Mouse (Mus musculus): ENCODE measurements around the gene Gm10065. TPM values are rescaled to one million over a fixed set of nuclear protein-coding genes. Genes with fewer than 3 reads are reported as not detected.
A peak's percentile ranks its signal among the peaks of the same experiment; 100 is the strongest.
"Not testable (repeated sequence)": the region's sequence is repeated elsewhere in the genome, so short reads cannot be mapped to it uniquely, and the experiment has no call there.

The Gm10065 gene
- 3.5 TPM in 1 of 2 replicates, not detected in the other for polyA plus RNA-seq (2014; fragmentation: Nextera tagmentation; extraction: Ambion mirVana)

GRCm38 (mm10) chr13:21478759-21479670, at the start of gene Gm10065, which contains the start of gene Zkscan4:
Gene Gm10065, minus strand, starts transcription at chr13:21479441.
Gene Zkscan4, plus strand, starts transcription at chr13:21478907.
- DNase-seq (ENCODE audit: low spot score) = peak; percentile 78
- H3K9me3 ChIP-seq (ENCODE audit: control insufficient read depth, low read length) = not testable (repeated sequence)

DNA sequence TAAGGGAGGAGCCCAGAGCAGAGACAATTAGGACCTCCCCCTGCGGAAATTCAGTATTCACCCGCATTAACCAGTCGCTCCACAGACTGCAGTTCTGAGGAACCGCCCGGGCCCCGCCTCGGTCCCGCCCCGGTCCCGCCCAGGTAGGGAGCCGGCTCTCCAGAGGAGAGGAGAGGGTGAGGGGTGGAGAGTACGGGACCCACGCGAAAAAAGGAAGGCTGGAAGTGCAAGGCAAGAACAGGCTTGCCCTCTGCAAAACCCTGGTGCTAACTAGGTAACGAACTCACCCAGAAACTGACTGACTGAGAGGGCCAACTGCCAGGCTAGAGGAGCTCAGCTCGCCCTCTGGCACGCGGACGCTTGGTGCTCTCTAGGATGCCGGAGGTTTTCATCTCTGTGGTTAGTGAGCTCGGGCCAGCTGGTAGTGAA, 27.0 kb upstream of the Gm10065 start:
- H3K27me3 ChIP-seq (ENCODE audit: control insufficient read depth, insufficient read depth, low read length) = no peaks in the 10 kb centered on the region
- no peaks in the 10 kb centered on the region for H3K9me3 ChIP-seq (ENCODE audit: control insufficient read depth, low read length)
- H3K27ac ChIP-seq (ENCODE audit: low read depth, low read length) = 0 out of 2 replicates have a peak overlapping the region, but pooled peaks have one; percentile 54
- peak overlapping the region; percentile 74 for H3K9ac ChIP-seq (ENCODE audit: low read length)
- peak overlapping the region; percentile 42 for H3K4me2 ChIP-seq (ENCODE audit: low read depth)
- no peaks in the 10 kb centered on the region for H3K36me3 ChIP-seq (ENCODE audit: control insufficient read depth, insufficient read depth, low read length)
- H3K4me3 ChIP-seq (ENCODE audit: low read depth, low read length) = peak overlapping the region; percentile 66
- ATAC-seq (ENCODE audit: insufficient read depth, low FRiP score, low TSS enrichment) = peak; percentile 98
- DNase-seq (ENCODE audit: low spot score) = peak; percentile 88
- no peaks in the 10 kb centered on the region for H3K4me1 ChIP-seq (ENCODE audit: control insufficient read depth, insufficient read depth, low read length)
- WGBS = under 1% methylated on average over 21 of the region's 21 CpGs

More at GRCm38 (mm10) chr13:21478759-21479670, at the start of gene Gm10065, which contains the start of gene Zkscan4:
- Histone ChIP-seq H3K4me3 (ENCODE audit: low read depth, low read length) (peak within 1 kb of the TSS; percentile 51), H3K4me2 (ENCODE audit: low read depth) (peak within 1 kb of the TSS; percentile 66), H3K9ac (ENCODE audit: low read length) (peak within 1 kb of the TSS; percentile 67)
- not testable (repeated sequence) for H3K27ac ChIP-seq (ENCODE audit: low read depth, low read length); H3K27me3 ChIP-seq (ENCODE audit: control insufficient read depth, insufficient read depth, low read length); H3K36me3 ChIP-seq (ENCODE audit: control insufficient read depth, insufficient read depth, low read length); H3K4me1 ChIP-seq (ENCODE audit: control insufficient read depth, insufficient read depth, low read length)
- 2% methylated on average over 30 of the region's 31 CpGs for WGBS
- peak; percentile 70 for ATAC-seq (ENCODE audit: insufficient read depth, low FRiP score, low TSS enrichment)

GRCm38 (mm10) chr13:21502296-21502695, 23.1 kb upstream of the Gm10065 start:
- WGBS = 90% methylated on average over 5 of the region's 5 CpGs
- H3K9ac ChIP-seq (ENCODE audit: low read length) = no peak overlapping the region
- H3K4me1 ChIP-seq (ENCODE audit: control insufficient read depth, insufficient read depth, low read length) = no peaks in the 10 kb centered on the region
- H3K4me3 ChIP-seq (ENCODE audit: low read depth, low read length) = no peak overlapping the region
- DNase-seq (ENCODE audit: low spot score) = no peak
- H3K27me3 ChIP-seq (ENCODE audit: control insufficient read depth, insufficient read depth, low read length) = no peaks in the 10 kb centered on the region
- H3K9me3 ChIP-seq (ENCODE audit: control insufficient read depth, low read length) = no peaks in the 10 kb centered on the region
- no peak overlapping the region for H3K4me2 ChIP-seq (ENCODE audit: low read depth)
- no peak for ATAC-seq (ENCODE audit: insufficient read depth, low FRiP score, low TSS enrichment)
- no peak overlapping the region for H3K27ac ChIP-seq (ENCODE audit: low read depth, low read length)
- H3K36me3 ChIP-seq (ENCODE audit: control insufficient read depth, insufficient read depth, low read length) = no peaks in the 10 kb centered on the region

GRCm38 (mm10) chr13:21501182-21501581, 21.9 kb upstream of the Gm10065 start, which contains the start of gene Gm11273:
Gene Gm11273, minus strand, starts transcription at chr13:21501418.
- not testable (repeated sequence) for H3K4me1 ChIP-seq (ENCODE audit: control insufficient read depth, insufficient read depth, low read length); H3K4me2 ChIP-seq (ENCODE audit: low read depth); H3K27ac ChIP-seq (ENCODE audit: low read depth, low read length); H3K27me3 ChIP-seq (ENCODE audit: control insufficient read depth, insufficient read depth, low read length); H3K9me3 ChIP-seq (ENCODE audit: control insufficient read depth, low read length); DNase-seq (ENCODE audit: low spot score); H3K36me3 ChIP-seq (ENCODE audit: control insufficient read depth, insufficient read depth, low read length); ATAC-seq (ENCODE audit: insufficient read depth, low FRiP score, low TSS enrichment); H3K4me3 ChIP-seq (ENCODE audit: low read depth, low read length); H3K9ac ChIP-seq (ENCODE audit: low read length)
- 94% methylated on average over 17 of the region's 17 CpGs for WGBS

- DNase-seq (ENCODE audit: low spot score) (no peak), ATAC-seq (ENCODE audit: insufficient read depth, low FRiP score, low TSS enrichment) (no peak)
- WGBS = 95% methylated on average over 21 of the region's 21 CpGs
Measured at GRCm38 (mm10) chr13:21495080-21495479, 15.8 kb upstream of the Gm10065 start, which contains the start of gene AK157302. Gene AK157302, plus strand, starts transcription at chr13:21495223.

DNA sequence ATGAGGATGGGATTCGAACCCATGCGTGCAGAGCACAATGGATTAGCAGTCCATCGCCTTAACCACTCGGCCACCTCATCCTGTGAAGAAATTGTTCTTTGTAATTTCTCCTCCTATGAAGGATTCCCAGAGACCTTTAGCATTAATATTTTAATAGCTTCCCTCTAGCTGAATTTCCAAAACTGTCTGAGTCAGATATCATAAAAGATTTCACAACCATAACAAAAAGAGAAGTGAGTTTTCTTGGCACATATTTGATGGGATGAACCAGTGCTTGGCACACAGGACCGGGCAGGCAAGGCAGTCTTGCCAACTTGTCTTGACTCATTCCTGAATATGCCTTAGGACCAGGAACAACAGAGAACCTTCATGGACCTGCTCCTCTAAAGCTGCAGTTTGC, 13.6 kb upstream of the Gm10065 start:
- 95% methylated on average over 5 of the region's 5 CpGs for WGBS
- H3K4me1 ChIP-seq (ENCODE audit: control insufficient read depth, insufficient read depth, low read length) = no peaks in the 10 kb centered on the region
- H3K36me3 ChIP-seq (ENCODE audit: control insufficient read depth, insufficient read depth, low read length) = no peaks in the 10 kb centered on the region
- H3K27ac ChIP-seq (ENCODE audit: low read depth, low read length) = no peak overlapping the region
- H3K9me3 ChIP-seq (ENCODE audit: control insufficient read depth, low read length) = no peaks in the 10 kb centered on the region
- H3K9ac ChIP-seq (ENCODE audit: low read length) = no peak overlapping the region
- no peak overlapping the region for H3K4me2 ChIP-seq (ENCODE audit: low read depth)
- ATAC-seq (ENCODE audit: insufficient read depth, low FRiP score, low TSS enrichment) = no peak
- H3K27me3 ChIP-seq (ENCODE audit: control insufficient read depth, insufficient read depth, low read length) = no peaks in the 10 kb centered on the region
- no peak overlapping the region for H3K4me3 ChIP-seq (ENCODE audit: low read depth, low read length)
- no peak for DNase-seq (ENCODE audit: low spot score)

More at GRCm38 (mm10) chr13:21495080-21495479, 15.8 kb upstream of the Gm10065 start, which contains the start of gene AK157302:
- Histone ChIP-seq H3K9ac (ENCODE audit: low read length) (no peak within 1 kb of the TSS), H3K9me3 (ENCODE audit: control insufficient read depth, low read length) (no peaks in the 10 kb centered on the region), H3K27me3 (ENCODE audit: control insufficient read depth, insufficient read depth, low read length) (no peaks in the 10 kb centered on the region), H3K4me1 (ENCODE audit: control insufficient read depth, insufficient read depth, low read length) (no peaks in the 10 kb centered on the region), H3K36me3 (ENCODE audit: control insufficient read depth, insufficient read depth, low read length) (no peaks in the 10 kb centered on the region), H3K4me3 (ENCODE audit: low read depth, low read length) (no peak within 1 kb of the TSS), H3K4me2 (ENCODE audit: low read depth) (no peak within 1 kb of the TSS), H3K27ac (ENCODE audit: low read depth, low read length) (no peak within 1 kb of the TSS)

GRCm38 (mm10) chr13:21486881-21487280, 7.6 kb upstream of the Gm10065 start:
- 92% methylated on average over 1 of the region's 1 CpGs for WGBS
- H3K4me1 ChIP-seq (ENCODE audit: control insufficient read depth, insufficient read depth, low read length) = no peaks in the 10 kb centered on the region
- H3K9ac ChIP-seq (ENCODE audit: low read length) = no peak overlapping the region
- H3K27me3 ChIP-seq (ENCODE audit: control insufficient read depth, insufficient read depth, low read length) = no peaks in the 10 kb centered on the region
- DNase-seq (ENCODE audit: low spot score) (no peak), ATAC-seq (ENCODE audit: insufficient read depth, low FRiP score, low TSS enrichment) (no peak)
- no peak overlapping the region for H3K4me2 ChIP-seq (ENCODE audit: low read depth)
- no peak overlapping the region for H3K27ac ChIP-seq (ENCODE audit: low read depth, low read length)
- no peak overlapping the region for H3K4me3 ChIP-seq (ENCODE audit: low read depth, low read length)
- no peaks in the 10 kb centered on the region; the same call in 1 of the 2 replicates for H3K36me3 ChIP-seq (ENCODE audit: control insufficient read depth, insufficient read depth, low read length)
- no peaks in the 10 kb centered on the region for H3K9me3 ChIP-seq (ENCODE audit: control insufficient read depth, low read length)

DNA sequence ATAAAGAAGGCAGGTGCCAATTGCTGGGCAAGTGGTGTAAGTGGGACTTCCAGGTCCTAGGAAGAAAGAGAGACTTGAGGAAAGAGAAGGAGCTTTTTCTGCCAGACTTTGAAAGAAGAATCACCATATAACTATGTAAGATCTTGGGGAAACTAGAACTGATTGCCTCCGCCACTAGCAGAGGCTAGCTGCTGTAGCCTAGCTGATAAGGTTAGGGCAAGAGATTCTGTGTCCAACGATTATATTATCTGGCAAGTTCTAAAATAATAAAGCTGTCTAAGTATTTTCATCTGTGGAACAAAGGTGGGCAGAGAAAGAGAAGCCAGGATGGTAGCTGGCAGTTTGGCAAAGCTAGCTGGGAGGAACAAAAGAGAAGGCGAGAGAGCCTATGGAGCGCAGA, 6.8 kb downstream of the Gm10065 start:
- Histone ChIP-seq H3K36me3 (ENCODE audit: control insufficient read depth, insufficient read depth, low read length) (no peaks in the 10 kb centered on the region), H3K9me3 (ENCODE audit: control insufficient read depth, low read length) (no peaks in the 10 kb centered on the region), H3K27me3 (ENCODE audit: control insufficient read depth, insufficient read depth, low read length) (no peaks in the 10 kb centered on the region), H3K4me3 (ENCODE audit: low read depth, low read length) (no peak overlapping the region), H3K4me1 (ENCODE audit: control insufficient read depth, insufficient read depth, low read length) (no peaks in the 10 kb centered on the region), H3K27ac (ENCODE audit: low read depth, low read length) (no peak overlapping the region), H3K4me2 (ENCODE audit: low read depth) (no peak overlapping the region), H3K9ac (ENCODE audit: low read length) (no peak overlapping the region)
- 43% methylated on average over 4 of the region's 4 CpGs for WGBS
- no peak for DNase-seq (ENCODE audit: low spot score)
- no peak for ATAC-seq (ENCODE audit: insufficient read depth, low FRiP score, low TSS enrichment)
